ENCODE assay signal across 8 mouse cellular contexts in genomic region chr9:106160426-106160825, GRCm38 (mm10). TPM values are rescaled to one million over a fixed set of nuclear protein-coding genes. Genes with fewer than 3 reads are reported as not detected.
A peak's percentile ranks its signal among the peaks of the same experiment; 100 is the strongest.
DNase-seq lines count a peak whose midpoint lies in the region; ATAC-seq and TF ChIP-seq lines count a peak whose summit lies in the region.

No protein-coding gene starts in this region.

- H3K27ac ChIP-seq in cerebellum, adult 2 months (ENCODE audit: insufficient read depth, low read length): peak overlapping the region; percentile 99
- H3K27ac ChIP-seq in testis, adult 2 months (ENCODE audit: control insufficient read depth, insufficient read depth, low read depth, low read length): peak overlapping the region; percentile 100
- peak overlapping the region; percentile 62; the same call in 1 of the 2 replicates for H3K27ac ChIP-seq in liver, embryonic 11.5 days (ENCODE audit: low read depth, low read length)
- peak overlapping the region; percentile 90 for H3K27ac ChIP-seq in stomach, postnatal 0 days (replicated peaks)

- no peak for TF ChIP-seq EP300 in stomach, postnatal 0 days (optimal IDR thresholded peaks at IDR 0.05)

- TF ChIP-seq CTCF in cerebellum, adult 2 months (IDR thresholded peaks at IDR 0.05; ENCODE audit: borderline replicate concordance, insufficient read depth, low read depth, low read length): no peak
- no peak for TF ChIP-seq CTCF in testis, adult 2 months (IDR thresholded peaks at IDR 0.05; ENCODE audit: control insufficient read depth, insufficient read depth, insufficient replicate concordance, low read depth, low read length)
- TF ChIP-seq CTCF in stomach, postnatal 0 days (IDR thresholded peaks at IDR 0.05; ENCODE audit: low read depth): no peak

- H3K36me3 ChIP-seq in testis, adult 2 months (ENCODE audit: control insufficient read depth, insufficient read depth, low read length): no peaks in the 10 kb centered on the region
- no peaks in the 10 kb centered on the region for H3K36me3 ChIP-seq in liver, embryonic 11.5 days (ENCODE audit: control insufficient read depth, insufficient read depth, low read length)
- no peaks in the 10 kb centered on the region for H3K36me3 ChIP-seq in stomach, postnatal 0 days (ENCODE audit: control insufficient read depth, insufficient read depth, low read length)

- H3K4me1 ChIP-seq in cerebellum, adult 2 months (ENCODE audit: control insufficient read depth, insufficient read depth, low read length): no peaks in the 10 kb centered on the region; the same call in none of the 2 replicates
- H3K4me1 ChIP-seq in testis, adult 2 months (ENCODE audit: control insufficient read depth, insufficient read depth, low read length): no peaks in the 10 kb centered on the region; the same call in 1 of the 2 replicates
- H3K4me1 ChIP-seq in liver, embryonic 11.5 days (replicated peaks; ENCODE audit: control insufficient read depth, insufficient read depth, low read length): no peaks in the 10 kb centered on the region; the same call in 1 of the 2 replicates
- H3K4me1 ChIP-seq in stomach, postnatal 0 days (replicated peaks; ENCODE audit: control insufficient read depth, insufficient read depth): no peaks in the 10 kb centered on the region

- 45% methylated on average over 5 of the region's 5 CpGs for WGBS in cerebellum, adult 2 months
- 48% methylated on average over 5 of the region's 5 CpGs for WGBS in liver, embryonic 11.5 days
- WGBS in stomach, postnatal 0 days: 43% methylated on average over 5 of the region's 5 CpGs

- H3K4me3 ChIP-seq in cerebellum, adult 2 months (replicated peaks; ENCODE audit: insufficient read depth, low read depth, low read length): peak overlapping the region; percentile 94
- H3K4me3 ChIP-seq in testis, adult 2 months (ENCODE audit: control insufficient read depth, low read depth, low read length): peak overlapping the region; percentile 98
- H3K4me3 ChIP-seq in liver, embryonic 11.5 days (ENCODE audit: low read depth, low read length): peak overlapping the region; percentile 53
- H3K4me3 ChIP-seq in stomach, postnatal 0 days (ENCODE audit: low read depth, low read length): peak overlapping the region; percentile 45

- H3K9me3 ChIP-seq in liver, embryonic 11.5 days (ENCODE audit: control insufficient read depth, low read length): no peaks in the 10 kb centered on the region
- H3K9me3 ChIP-seq in stomach, postnatal 0 days (ENCODE audit: control insufficient read depth, low read length): no peaks in the 10 kb centered on the region

- ATAC-seq in liver, embryonic 11.5 days (replicated peaks; ENCODE audit: low FRiP score): no peak
- ATAC-seq in stomach, postnatal 0 days (ENCODE audit: low FRiP score, low TSS enrichment): no peak
- ATAC-seq in erythroid progenitor cell, adult 5-6 weeks (replicated peaks; ENCODE audit: low FRiP score, poor library complexity, severe bottlenecking): no peak

- no peak for TF ChIP-seq POLR2A in cerebellum, adult 2 months (IDR thresholded peaks at IDR 0.05; ENCODE audit: borderline replicate concordance, insufficient read depth, low read length)
- no peak for TF ChIP-seq POLR2A in testis, adult 2 months (IDR thresholded peaks at IDR 0.05; ENCODE audit: control insufficient read depth, low read depth, low read length)

- H3K4me2 ChIP-seq in liver, embryonic 11.5 days: peak overlapping the region; percentile 62
- peak overlapping the region; percentile 52 for H3K4me2 ChIP-seq in stomach, postnatal 0 days (replicated peaks; ENCODE audit: low read depth)

- no peaks in the 10 kb centered on the region for H3K27me3 ChIP-seq in cerebellum, adult 2 months (ENCODE audit: control insufficient read depth, insufficient read depth, low read length)
- H3K27me3 ChIP-seq in testis, adult 2 months (ENCODE audit: control insufficient read depth, insufficient read depth, low read length): no peaks in the 10 kb centered on the region
- H3K27me3 ChIP-seq in liver, embryonic 11.5 days (replicated peaks; ENCODE audit: control insufficient read depth, insufficient read depth, low read length): no peaks in the 10 kb centered on the region
- no peaks in the 10 kb centered on the region for H3K27me3 ChIP-seq in stomach, postnatal 0 days (ENCODE audit: control insufficient read depth, insufficient read depth, low read length)

- DNase-seq in cerebellum, adult 2 months: no peak
- DNase-seq in cerebellum, postnatal 36 days: no peak
- no peak for DNase-seq in testis, postnatal 10 days (ENCODE audit: low spot score)
- DNase-seq in liver, embryonic 11.5 days (ENCODE audit: low spot score): no peak
- no peak for DNase-seq in stomach, postnatal 0 days (ENCODE audit: low spot score)
- DNase-seq in right cerebral cortex, adult 18-20 months: no peak

- peak overlapping the region; percentile 60 for H3K9ac ChIP-seq in liver, embryonic 11.5 days (ENCODE audit: low read depth, low read length)
- peak overlapping the region; percentile 65 for H3K9ac ChIP-seq in stomach, postnatal 0 days (ENCODE audit: low read length)

RNA-seq across cellular contexts. Expression of gene Glyctk, which starts 2.5 kb away (rescaled TPM):
- 1.7 and 2.2 TPM in 2 replicates for polyA plus RNA-seq in cerebellum, adult 2 months (2012; rRNA removed)
- polyA plus RNA-seq in testis, adult 2 months (2012; rRNA removed): 16.2 and 17.6 TPM in 2 replicates
- polyA plus RNA-seq in liver, embryonic 11.5 days (2014; fragmentation: Nextera tagmentation; extraction: Ambion mirVana): 12.4 and 15.7 TPM in 2 replicates
- polyA plus RNA-seq in stomach, postnatal 0 days (2015; fragmentation: Nextera tagmentation; extraction: Ambion mirVana): 0.70 and 0.75 TPM in 2 replicates
- total RNA-seq in erythroid progenitor cell, adult 5-6 weeks (2015; ENCODE audit: low replicate concordance): 0.84 TPM in 1 of 2 replicates, not detected in the other
- 0.51 TPM in 1 of 2 replicates, not detected in the other for total RNA-seq in erythroid progenitor cell, adult 5-6 weeks (2017; ENCODE audit: low replicate concordance)

RNA-seq across cellular contexts. Expression of gene Wdr82, which starts 10.3 kb away (rescaled TPM):
- polyA plus RNA-seq in cerebellum, adult 2 months (2012; rRNA removed): 137 and 140 TPM in 2 replicates
- 21.3 and 25.2 TPM in 2 replicates for polyA plus RNA-seq in testis, adult 2 months (2012; rRNA removed)
- 18.8 TPM in 2 replicates for polyA plus RNA-seq in liver, embryonic 11.5 days (2014; fragmentation: Nextera tagmentation; extraction: Ambion mirVana)
- polyA plus RNA-seq in stomach, postnatal 0 days (2015; fragmentation: Nextera tagmentation; extraction: Ambion mirVana): 9.1 and 10.3 TPM in 2 replicates
- total RNA-seq in erythroid progenitor cell, adult 5-6 weeks (2015; ENCODE audit: low replicate concordance): 18.0 and 26.0 TPM in 2 replicates
- total RNA-seq in erythroid progenitor cell, adult 5-6 weeks (2017; ENCODE audit: low replicate concordance): 25.9 and 31.7 TPM in 2 replicates

RNA-seq across cellular contexts. Expression of gene Ppm1m, which starts 39.1 kb away (rescaled TPM):
- 36.0 and 38.9 TPM in 2 replicates for polyA plus RNA-seq in cerebellum, adult 2 months (2012; rRNA removed)
- polyA plus RNA-seq in testis, adult 2 months (2012; rRNA removed): 31.3 and 40.6 TPM in 2 replicates
- 25.3 and 26.9 TPM in 2 replicates for polyA plus RNA-seq in liver, embryonic 11.5 days (2014; fragmentation: Nextera tagmentation; extraction: Ambion mirVana)
- 15.2 and 16.5 TPM in 2 replicates for polyA plus RNA-seq in stomach, postnatal 0 days (2015; fragmentation: Nextera tagmentation; extraction: Ambion mirVana)
- 9.4 and 25.6 TPM in 2 replicates for total RNA-seq in erythroid progenitor cell, adult 5-6 weeks (2015; ENCODE audit: low replicate concordance)
- total RNA-seq in erythroid progenitor cell, adult 5-6 weeks (2017; ENCODE audit: low replicate concordance): 6.1 and 10.3 TPM in 2 replicates

RNA-seq across cellular contexts. Expression of gene Twf2, which starts 42.5 kb away (rescaled TPM):
- 54.7 and 59.1 TPM in 2 replicates for polyA plus RNA-seq in cerebellum, adult 2 months (2012; rRNA removed)
- polyA plus RNA-seq in testis, adult 2 months (2012; rRNA removed): 12.1 and 13.5 TPM in 2 replicates
- polyA plus RNA-seq in liver, embryonic 11.5 days (2014; fragmentation: Nextera tagmentation; extraction: Ambion mirVana): 58.4 and 61.1 TPM in 2 replicates
- 27.1 and 27.7 TPM in 2 replicates for polyA plus RNA-seq in stomach, postnatal 0 days (2015; fragmentation: Nextera tagmentation; extraction: Ambion mirVana)
- 11.2 and 14.7 TPM in 2 replicates for total RNA-seq in erythroid progenitor cell, adult 5-6 weeks (2015; ENCODE audit: low replicate concordance)
- total RNA-seq in erythroid progenitor cell, adult 5-6 weeks (2017; ENCODE audit: low replicate concordance): 1.8 and 17.5 TPM in 2 replicates

Comparison
In these comparisons a context has a peak if more than half of its experiments do, and no peak if none do; other contexts are left out.
1. H3K4me3 ChIP-seq: peak in every context shown above with its lines; median percentile 98 in testis, adult 2 months; 94 in cerebellum, adult 2 months; 53 in liver, embryonic 11.5 days; 45 in stomach, postnatal 0 days.